Mouse (Mus musculus) frontal cortex, adult 2 months (tissue): Measurements from ENCODE around the gene Rrp8. TPM values are rescaled to one million over a fixed set of nuclear protein-coding genes. Genes with fewer than 3 reads are reported as not detected.

ENCODE experiments used
- DNase-seq, 2 experiments: peaks; one replicate each; pipeline ENCODE4 v3.0.0; 2022; ENCODE audit warnings: low spot score in 1 of 2; ENCODE audit errors: extremely low spot score in 1 of 2
- polyA plus RNA-seq: library from polyadenylated mRNA; depleted of rRNA; stranded (reverse); fragments of >200 nt; gene quantifications from 2 replicates; pipeline ENCODE4 v1.2.3, GENCODE M21; 2012; rRNA removed

The Rrp8 gene
- polyA plus RNA-seq, 1 experiment: 10.0 TPM

DNA sequence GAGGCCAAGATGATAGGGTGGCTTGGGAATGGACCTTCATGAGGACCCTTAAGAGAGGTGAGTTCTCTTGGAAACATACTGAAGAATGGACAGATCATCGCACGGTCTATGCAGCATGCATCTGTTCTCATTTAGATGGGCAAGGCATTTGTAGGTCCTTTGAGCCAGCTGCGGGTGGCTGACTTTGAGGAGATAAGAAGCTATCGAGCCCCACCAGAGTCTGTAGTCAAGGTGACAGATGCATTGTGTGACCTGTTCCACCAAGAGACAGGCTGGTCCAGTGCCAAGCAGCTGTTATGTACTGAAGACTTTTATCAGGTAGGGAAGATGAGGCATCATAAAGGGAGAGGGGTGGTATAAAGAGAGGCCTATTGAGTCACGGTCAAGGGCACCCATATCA, 28.5 kb downstream of the Rrp8 start:
- DNase-seq: no peak

DNA sequence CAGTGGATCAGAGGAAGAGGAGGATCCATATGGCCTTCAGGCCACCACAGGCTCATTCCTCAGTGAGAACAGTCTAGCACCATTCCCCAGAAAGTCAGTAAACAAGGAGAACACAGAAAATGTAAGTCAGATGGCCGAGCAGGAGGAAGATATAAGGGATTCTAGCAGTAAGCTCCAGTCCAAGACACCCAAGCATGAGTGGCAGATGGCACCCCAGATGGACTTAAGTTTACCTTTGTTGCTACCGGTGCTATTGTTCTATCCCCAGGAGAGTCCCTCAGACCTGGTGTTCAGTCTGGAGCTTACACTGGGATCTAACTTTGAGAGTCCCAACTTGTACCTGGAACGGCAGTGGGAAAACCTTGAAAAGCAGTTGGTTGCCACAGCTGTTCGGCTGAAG, 33.4 kb downstream of the Rrp8 start:
- DNase-seq: no peak

DNA sequence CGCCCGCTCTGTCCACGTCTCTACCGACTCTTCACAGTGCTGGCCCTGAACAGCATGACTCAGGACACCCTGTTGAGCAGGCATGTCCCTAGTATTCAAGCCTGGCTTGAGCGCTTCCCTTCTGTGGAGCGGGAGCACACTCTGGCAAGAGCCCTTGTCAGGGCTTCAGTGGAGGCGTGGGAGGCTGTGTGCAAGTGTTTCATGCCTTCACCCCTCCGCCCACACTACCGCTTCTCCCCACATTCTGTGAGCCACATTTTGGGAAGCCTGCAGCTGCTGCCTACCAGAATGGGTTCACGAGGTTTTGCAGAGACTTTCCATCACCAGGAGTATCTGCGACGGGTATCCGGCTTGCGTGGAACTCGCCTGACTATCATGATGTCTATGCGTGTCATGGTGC, 34.0 kb downstream of the Rrp8 start:
- DNase-seq: peak; percentile 14 to 55

DNA sequence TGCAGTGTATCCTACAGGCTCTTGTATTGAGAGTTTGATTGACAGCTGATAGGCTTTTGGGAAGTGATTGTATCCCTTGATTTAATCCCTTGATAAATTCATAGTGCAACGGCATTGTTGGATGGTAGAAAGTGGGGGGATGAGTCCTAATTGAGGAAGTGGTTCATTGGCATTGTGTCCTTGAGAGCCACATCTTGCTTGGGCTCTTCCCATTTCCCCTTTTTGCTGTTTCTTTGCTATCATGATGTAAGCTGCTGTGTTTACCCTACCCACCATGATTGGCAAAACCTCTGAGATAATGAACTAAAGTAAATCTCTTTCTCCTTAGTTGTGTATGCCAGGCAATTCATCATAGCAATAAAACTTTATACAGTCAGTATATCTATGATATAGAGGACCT, 46.3 kb downstream of the Rrp8 start:
- no peak for DNase-seq

DNA sequence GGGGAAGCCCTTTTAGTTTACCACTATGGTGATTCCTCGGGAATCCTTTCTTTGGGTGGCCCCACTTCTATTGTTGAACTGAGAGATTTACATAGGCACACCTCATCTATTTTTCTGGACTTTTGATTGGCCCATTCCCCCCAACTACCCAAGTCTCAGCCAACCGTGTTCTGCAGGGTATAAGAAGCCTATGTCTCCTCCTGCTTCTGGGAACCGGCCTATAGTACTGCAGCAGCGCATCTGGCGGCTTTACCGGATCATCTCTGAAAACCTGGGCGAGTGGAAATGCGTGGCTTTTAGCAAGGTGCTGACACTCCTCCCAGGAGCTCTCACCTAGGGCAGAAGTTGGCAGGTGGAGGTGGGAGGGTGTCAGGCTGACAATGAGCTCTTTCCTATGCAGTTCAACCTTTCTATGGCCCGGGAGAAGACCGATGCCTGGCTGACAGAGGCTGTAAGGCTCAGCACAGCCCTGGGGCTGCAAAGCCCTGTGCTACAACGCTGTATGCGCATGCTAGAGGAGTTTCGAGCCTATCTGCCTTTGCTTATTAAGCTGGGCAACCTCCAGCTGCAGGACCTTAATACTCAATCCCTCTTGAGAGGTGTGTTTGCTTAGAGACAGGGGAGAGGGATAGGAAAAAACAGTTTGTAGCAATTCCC, 51.5 kb downstream of the Rrp8 start:
- DNase-seq: no peak

Other genes with a start within 250 kb of the Rrp8 start
- gene Smpd1, start 183.0 kb downstream of the Rrp8 start, polyA plus RNA-seq: 79.1 and 84.3 TPM in 2 replicates
- gene Apbb1, start 155.7 kb downstream of the Rrp8 start, polyA plus RNA-seq: 480 and 492 TPM in 2 replicates
- gene Hpx, start 137.2 kb downstream of the Rrp8 start, polyA plus RNA-seq: 0.40 and 0.90 TPM in 2 replicates
- 137 and 154 TPM in 2 replicates for gene Trim3, start 103.8 kb downstream of the Rrp8 start, polyA plus RNA-seq
- 108 and 129 TPM in 2 replicates for gene Timm10b, start 97.3 kb downstream of the Rrp8 start, polyA plus RNA-seq
- gene Arfip2, start 97.0 kb downstream of the Rrp8 start, polyA plus RNA-seq: 107 and 127 TPM in 2 replicates
- gene Gm45799, start 96.8 kb downstream of the Rrp8 start, polyA plus RNA-seq: 50.7 and 53.2 TPM in 2 replicates
- 6.9 and 11.5 TPM in 2 replicates for gene Dnhd1, start 86.6 kb downstream of the Rrp8 start, polyA plus RNA-seq
- 145 and 158 TPM in 2 replicates for gene Ilk, start 793 bp downstream of the Rrp8 start, polyA plus RNA-seq
- 175 and 184 TPM in 2 replicates for gene Taf10, start 7.0 kb upstream of the Rrp8 start, polyA plus RNA-seq
- 97.5 and 98.8 TPM in 2 replicates for gene Tpp1, start 14.8 kb upstream of the Rrp8 start, polyA plus RNA-seq
- 10.5 and 10.6 TPM in 2 replicates for gene Dchs1, start 50.3 kb upstream of the Rrp8 start, polyA plus RNA-seq
- 138 and 139 TPM in 2 replicates for gene Mrpl17, start 73.7 kb upstream of the Rrp8 start, polyA plus RNA-seq
- 1.4 and 1.6 TPM in 2 replicates for gene Gm4070, start 216.6 kb upstream of the Rrp8 start, polyA plus RNA-seq